Mouse (Mus musculus) liver, embryonic 14.5 days (tissue): ENCODE data around the gene Ninj2.

Experiments
- CTCF ChIP-seq: IDR thresholded peaks from 2 replicates; pipeline ENCODE4 v1.5.1; 2016; ENCODE audit warnings: antibody characterized with exemption, low read depth, control low read depth
- EP300 ChIP-seq: IDR thresholded peaks from 2 replicates; pipeline ENCODE4 v1.6.1; 2016; ENCODE audit warnings: antibody characterized with exemption, low read depth

- TF ChIP-seq CTCF: no peak
- no peak for TF ChIP-seq EP300
These were observed 55.7 kb downstream of the Ninj2 start for GRCm38 (mm10) chr6:120148716-120149392.
